Mouse (Mus musculus): ENCODE measurements around the gene Lins1. TPM values are rescaled to one million over a fixed set of nuclear protein-coding genes. Genes with fewer than 3 reads are reported as not detected.

Gene Lins1
- total RNA-seq, 4 experiments from 2014 or later = 7.9 to 11.5 (median 9.5) TPM

DNA sequence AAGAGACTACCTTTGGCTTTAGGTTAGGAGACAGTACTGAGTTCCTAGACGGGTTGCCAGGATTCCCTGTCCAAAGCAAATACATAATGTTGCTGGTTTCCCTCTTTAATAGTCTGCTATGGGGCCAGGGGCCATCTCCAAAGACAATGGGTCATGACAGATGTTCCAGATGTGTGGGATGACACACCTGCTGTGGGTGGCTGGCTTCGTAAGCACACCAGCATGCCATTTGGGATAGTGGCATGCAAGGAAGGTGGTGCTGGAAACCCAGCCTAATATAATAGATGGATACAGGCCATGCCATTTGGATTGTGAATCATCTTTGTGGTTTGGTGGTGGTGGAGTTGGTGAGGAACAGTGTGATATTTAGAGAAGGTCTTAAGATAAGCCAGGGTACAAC, 39.5 kb downstream of the Lins1 start:
- no peak for DNase-seq (ENCODE audit: low spot score in 2 of 2)

DNA sequence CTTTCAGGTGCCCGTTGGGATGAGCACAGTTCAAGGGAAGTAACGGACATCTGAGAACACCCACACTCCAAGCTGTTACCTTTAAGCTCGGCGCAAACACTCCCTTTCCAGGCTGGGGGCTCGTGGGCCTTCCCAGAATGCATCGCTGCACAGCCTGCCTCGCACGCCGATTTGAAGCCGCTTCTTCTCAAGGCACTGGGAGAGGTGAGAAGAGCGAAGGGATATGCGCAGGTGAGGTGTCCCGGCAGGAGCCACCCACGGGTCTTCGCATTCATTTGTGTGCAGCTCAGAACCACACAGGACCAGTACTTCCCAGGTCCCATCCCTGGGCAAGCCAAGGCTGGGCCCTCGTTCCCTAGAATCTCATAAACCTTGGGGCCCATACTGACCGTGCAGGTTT, 43.7 kb downstream of the Lins1 start:
- DNase-seq (ENCODE audit: low spot score in 2 of 2) = no peak

DNA sequence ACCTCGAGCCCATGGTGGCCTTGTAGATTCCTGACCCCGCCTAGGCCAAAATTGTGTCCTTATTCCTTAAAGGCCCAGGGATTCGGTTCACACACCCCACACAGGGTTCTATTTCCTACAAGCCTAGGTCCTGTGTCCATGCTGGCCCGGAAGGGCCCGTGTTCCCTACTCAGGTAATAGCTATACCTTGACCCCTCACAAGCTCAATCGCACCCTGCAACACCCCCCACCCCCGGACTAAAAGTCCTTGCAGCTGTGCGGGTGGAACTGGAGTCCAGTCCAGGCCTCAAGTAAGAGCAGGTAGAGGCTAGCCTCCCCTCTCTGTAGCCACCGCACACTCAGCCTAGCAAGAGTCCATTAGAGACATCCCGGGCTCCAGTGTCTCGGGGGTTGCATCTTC, 44.2 kb downstream of the Lins1 start:
- no peak for DNase-seq (ENCODE audit: low spot score in 2 of 2)

DNA sequence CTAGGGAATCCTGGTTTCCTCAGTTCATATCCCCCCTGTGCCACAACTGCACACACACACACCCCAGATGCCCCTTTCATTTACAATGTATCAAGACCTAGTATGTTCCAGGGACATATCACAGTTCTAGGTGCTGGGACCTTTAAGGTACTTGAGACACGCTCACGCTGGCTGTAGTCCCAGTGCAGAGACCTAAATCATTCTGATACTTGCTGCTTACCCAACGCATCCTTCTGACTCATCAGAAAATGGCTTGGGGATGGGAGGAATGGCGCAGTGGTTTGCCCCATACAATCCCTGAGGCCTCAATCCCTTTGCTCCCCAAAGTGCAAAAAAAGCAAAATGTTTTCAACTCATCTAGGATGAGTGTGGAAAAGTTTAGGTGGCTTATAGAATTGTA, 44.8 kb downstream of the Lins1 start:
- no peak for DNase-seq (ENCODE audit: low spot score in 2 of 2)

DNA sequence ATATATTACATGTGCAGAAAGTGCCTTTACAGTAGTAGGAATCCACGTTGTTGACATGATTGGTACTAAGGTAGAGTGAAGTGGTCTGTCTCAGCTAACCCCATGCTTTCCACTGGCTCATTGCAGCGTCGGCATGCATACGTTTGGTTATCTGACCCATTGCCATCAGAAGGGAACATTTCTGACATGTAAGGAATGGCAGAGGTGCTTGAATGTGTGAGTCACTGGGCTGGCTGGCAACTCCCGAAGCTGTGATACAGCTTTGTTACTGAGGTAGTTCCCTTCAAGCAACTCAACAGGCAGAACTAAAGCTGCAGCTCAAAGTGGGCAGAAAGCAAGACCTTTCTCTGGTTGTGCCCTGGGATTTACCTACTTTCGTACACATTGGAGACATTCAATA, 45.3 kb downstream of the Lins1 start:
- DNase-seq (ENCODE audit: low spot score in 2 of 2) = no peak

DNA sequence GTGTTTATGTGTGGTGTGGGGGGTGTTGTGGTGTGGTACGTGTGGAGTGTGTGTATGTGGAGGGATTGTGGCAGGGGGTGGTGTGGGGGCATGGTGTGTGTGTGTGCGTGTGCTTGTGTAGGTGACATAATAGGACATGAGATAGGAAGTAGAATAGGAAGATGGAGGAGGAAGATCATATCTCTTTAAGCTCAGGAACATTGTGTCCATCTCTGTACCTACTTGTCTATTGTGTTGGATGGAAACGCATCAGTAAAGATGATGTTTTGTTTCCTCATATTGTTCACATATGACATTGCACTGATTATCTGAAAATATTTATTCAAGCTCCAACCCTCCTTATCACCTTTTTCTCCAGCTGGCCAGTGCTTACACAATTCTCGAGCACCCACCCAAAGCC, 47.7 kb downstream of the Lins1 start:
- DNase-seq (ENCODE audit: low spot score in 2 of 2) = no peak

DNA sequence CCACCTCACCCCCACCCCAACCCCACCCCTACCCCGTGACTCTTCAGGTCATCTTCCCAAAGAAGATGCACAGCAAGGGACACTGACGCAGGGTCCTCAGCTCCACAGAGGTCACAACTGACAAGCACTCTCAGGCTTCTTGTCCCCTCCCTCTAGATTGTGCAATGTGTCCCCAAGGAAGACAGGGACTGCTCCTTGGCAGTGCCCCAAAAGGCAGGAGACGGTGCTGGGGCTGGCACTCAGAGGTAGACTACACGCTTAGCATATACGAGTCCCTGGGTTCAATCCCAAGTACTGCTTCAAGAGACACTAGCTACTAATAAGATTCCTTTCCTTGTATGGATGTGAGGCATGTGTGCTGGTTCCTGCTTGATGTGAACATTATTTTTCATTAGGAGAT, 51.3 kb downstream of the Lins1 start:
- DNase-seq (ENCODE audit: low spot score in 2 of 2) = no peak

DNA sequence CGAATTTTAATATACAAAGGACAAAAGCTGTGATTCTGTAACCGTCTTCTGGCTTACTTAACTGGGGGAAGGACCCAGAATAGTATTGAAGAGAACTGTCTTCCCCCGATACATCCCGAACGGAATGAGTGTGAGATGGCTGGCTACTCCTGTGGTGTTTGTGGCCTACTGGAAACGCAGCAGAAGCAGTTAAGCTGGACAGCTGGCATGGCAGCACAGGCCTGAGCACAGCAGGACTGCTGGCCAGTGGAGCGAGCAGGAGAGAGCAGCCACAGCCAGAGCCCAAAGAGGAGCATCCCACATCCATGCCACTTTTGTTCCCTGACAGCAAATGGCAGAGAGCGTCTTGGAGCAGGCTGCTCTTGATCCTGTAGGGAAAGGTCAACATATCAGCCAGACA, 51.7 kb downstream of the Lins1 start:
- no peak for DNase-seq (ENCODE audit: low spot score in 2 of 2)

DNA sequence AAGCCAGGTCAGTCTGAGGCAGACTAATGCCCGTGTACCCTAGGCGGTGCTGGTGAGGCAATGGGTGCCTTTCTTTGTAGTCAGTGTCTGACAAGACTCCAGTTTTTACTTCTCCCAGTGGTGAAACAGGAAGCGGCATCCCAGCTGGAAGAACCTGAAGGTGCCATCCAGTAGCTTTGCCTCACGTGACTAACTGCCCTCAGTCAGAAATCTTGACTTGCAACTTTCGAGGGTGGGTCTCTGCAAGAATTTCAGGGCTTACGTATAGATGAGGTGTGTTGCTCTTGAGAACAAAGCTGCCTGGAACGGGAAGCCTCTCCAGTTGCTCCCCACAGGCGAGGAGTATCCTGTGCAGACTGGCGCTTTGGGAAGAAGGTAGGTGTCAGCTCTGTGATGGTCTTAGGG, 53.7 kb downstream of the Lins1 start, which contains the start of gene Cers3:
Gene Cers3, plus strand, starts transcription at position 128 of the 405 bp plus-strand sequence.
- no peak for DNase-seq (ENCODE audit: low spot score in 2 of 2)

DNA sequence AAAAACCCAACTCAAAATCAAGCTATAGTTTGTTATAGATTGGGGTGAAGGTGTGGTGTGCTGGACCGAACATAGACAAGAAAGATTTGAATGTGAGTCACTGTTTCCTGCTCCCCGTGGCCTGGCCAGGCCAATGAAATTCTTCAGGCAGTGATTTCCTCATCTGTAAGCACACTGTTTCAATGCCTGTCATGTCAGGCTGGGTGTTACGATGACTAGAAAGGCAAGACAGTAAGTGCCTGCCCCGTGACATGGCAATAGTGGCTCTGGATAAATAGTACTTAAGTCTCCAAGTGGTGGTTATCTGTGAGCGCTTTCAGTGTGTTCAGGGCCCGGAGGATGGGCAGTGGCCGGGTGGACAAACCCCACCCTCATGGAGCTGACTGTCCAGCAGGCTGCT, 57.3 kb downstream of the Lins1 start:
- DNase-seq (ENCODE audit: low spot score in 2 of 2) = no peak

DNA sequence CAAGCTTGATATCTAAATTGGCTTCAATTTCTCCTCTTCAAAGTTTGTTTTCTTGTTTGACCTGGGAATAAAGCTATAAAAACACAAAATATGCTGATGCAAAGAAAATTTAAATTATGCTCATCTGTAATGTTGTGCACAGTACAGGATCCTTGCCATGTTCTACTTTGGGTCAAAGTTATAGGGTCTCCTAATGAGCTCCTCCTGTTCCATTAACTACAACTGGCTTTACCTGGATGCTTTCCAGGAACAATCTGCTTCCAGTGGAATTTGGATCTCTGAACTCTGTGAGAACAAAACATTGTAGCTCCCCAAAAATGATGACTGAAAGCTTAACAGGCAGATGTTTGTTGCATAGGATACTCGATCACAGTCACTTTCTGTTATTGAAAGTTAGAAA, 60.3 kb downstream of the Lins1 start:
- no peak for DNase-seq (ENCODE audit: low spot score in 2 of 2)

DNA sequence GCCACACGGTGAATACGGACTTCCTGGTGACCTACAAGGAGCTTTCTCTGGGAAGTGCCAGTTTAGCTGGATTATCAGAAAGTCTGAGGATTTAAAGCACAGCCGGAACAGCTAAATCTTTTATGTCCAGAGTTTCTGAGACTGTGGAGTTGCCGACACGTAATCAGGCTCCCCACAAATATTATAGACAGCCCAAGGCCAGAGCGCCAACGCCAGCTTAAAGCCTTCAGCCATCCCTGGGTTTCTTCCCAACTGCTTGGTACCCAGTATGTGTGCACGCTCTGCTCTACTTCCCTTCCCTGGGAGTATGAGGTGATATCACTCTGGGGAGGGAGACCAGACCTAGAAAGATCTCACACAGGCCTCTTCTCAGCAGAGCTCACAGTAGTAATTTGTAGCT, 64.1 kb downstream of the Lins1 start:
- DNase-seq (ENCODE audit: low spot score in 2 of 2) = no peak

DNA sequence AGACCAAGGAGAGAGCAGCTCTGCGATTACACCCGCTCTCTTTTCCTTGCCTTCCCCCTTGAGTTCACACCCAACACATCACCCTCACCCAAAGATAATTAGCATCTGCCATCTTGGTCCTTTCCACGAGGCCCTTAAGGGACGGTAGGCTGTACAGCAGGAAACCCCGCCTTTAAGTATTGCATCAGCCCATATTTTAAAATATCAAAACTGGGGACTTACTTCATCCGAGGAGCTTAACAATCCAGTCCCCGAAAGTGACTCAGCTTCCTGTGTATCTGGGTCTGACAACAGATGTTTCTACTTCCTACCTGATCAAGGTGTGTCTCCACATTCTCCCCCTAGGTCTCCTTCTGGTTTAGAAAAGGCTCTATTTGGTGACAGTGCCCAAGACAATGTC, 65.9 kb downstream of the Lins1 start:
- no peak for DNase-seq (ENCODE audit: low spot score in 2 of 2)

Other genes with a start within 250 kb of the Lins1 start
- 10 to 100 TPM; 17.6 to 23.7 (median 20.2) TPM for gene Asb7, start 293 bp upstream of the Lins1 start, total RNA-seq (2022)
- under 1 TPM; 0.18 to 0.52 (median 0.32) TPM for gene Cers3, start 53.6 kb downstream of the Lins1 start, total RNA-seq (2022)
- gene Adamts17, start 149.8 kb downstream of the Lins1 start, total RNA-seq (2022) = 10 to 100 TPM; 17.6 to 33.8 (median 24.9) TPM

All from layer of hippocampus, adult 8-10 months (tissue).